ENCODE assay signal across 26 mouse cellular contexts in genomic region chr17:58873356-58873755, GRCm38 (mm10).
A peak's percentile ranks its signal among the peaks of the same experiment; 100 is the strongest.
DNase-seq lines count a peak whose midpoint lies in the region; ATAC-seq and TF ChIP-seq lines count a peak whose summit lies in the region.
"Had no signal": no experiment of that assay in that cellular context is flagged by ENCODE, and none has a peak within 500 bp of the region (broad histone marks: within the 10 kb centered on the region; RNA-seq: fewer than 3 reads in every experiment).

No protein-coding gene starts in this region.

- peak; percentile 52 for DNase-seq in 416B (ENCODE audit: low read depth)
- peak; percentile 75 for DNase-seq in MEL (ENCODE audit: low read depth, low spot score)
- no peak for DNase-seq in ovary, postnatal 36 days (ENCODE audit: low spot score)
- DNase-seq in left cerebral cortex, postnatal 4 days = no peak
- DNase-seq: adrenal gland, adult 2 months; adrenal gland, postnatal 10 days; adrenal gland, postnatal 25 days; cerebellum, adult 11 months; cerebellum, adult 18-20 months; cerebellum, adult 8-10 months; cerebellum, adult 9-11 months; cerebellum, postnatal 14 days; cerebellum, postnatal 36 days; forebrain, postnatal 0 days had no signal

- H3K27ac ChIP-seq in MEL (ENCODE audit: control insufficient read depth, low read depth, low read length) = no peak overlapping the region
- H3K27ac ChIP-seq: embryonic facial prominence, embryonic 10.5 days; embryonic facial prominence, embryonic 12.5 days; forebrain, embryonic 13.5 days; forebrain, embryonic 15.5 days had no signal

- TF ChIP-seq POLR2A in MEL (IDR thresholded peaks at IDR 0.05; ENCODE audit: control insufficient read depth in 1 of 2, insufficient read depth in 1 of 2, low read depth in 1 of 2, low read length in 2 of 2, poor library complexity in 1 of 2) = no peak

- no peaks in the 10 kb centered on the region for H3K4me1 ChIP-seq in MEL (ENCODE audit: control insufficient read depth in 1 of 2, insufficient read depth in 2 of 2, low read length in 2 of 2)
- H3K4me1 ChIP-seq: embryonic facial prominence, embryonic 10.5 days; embryonic facial prominence, embryonic 12.5 days; forebrain, embryonic 13.5 days; forebrain, embryonic 15.5 days had no signal

- no peak for TF ChIP-seq CTCF in MEL (IDR thresholded peaks at IDR 0.05 in 2 of 3, conservative IDR thresholded peaks at IDR 0.05 in 1 of 3; ENCODE audit: control insufficient read depth in 1 of 3, insufficient read depth in 1 of 3, low read depth in 2 of 3, low read length in 3 of 3, poor library complexity in 1 of 3, severe bottlenecking in 1 of 3)

- TF ChIP-seq RAD21 in MEL (IDR thresholded peaks at IDR 0.05; ENCODE audit: low read depth, low read length) = no peak

- H3K4me3 ChIP-seq in MEL (ENCODE audit: control insufficient read depth in 1 of 2, insufficient read depth in 1 of 2, low read depth in 2 of 2, low read length in 2 of 2) = no peak overlapping the region
- H3K4me3 ChIP-seq: embryonic facial prominence, embryonic 10.5 days; embryonic facial prominence, embryonic 12.5 days; forebrain, embryonic 13.5 days; forebrain, embryonic 15.5 days had no signal

- H3K27me3 ChIP-seq in MEL (ENCODE audit: control insufficient read depth in 1 of 2, insufficient read depth in 2 of 2, low read length in 2 of 2) = no peaks in the 10 kb centered on the region
- H3K27me3 ChIP-seq: CH12.LX; embryonic facial prominence, embryonic 12.5 days; forebrain, embryonic 13.5 days; forebrain, embryonic 15.5 days had no signal

- H3K79me2 ChIP-seq in MEL (ENCODE audit: control insufficient read depth, insufficient read depth, low read length, poor library complexity) = no peaks in the 10 kb centered on the region

- H3K36me3 ChIP-seq in MEL (ENCODE audit: control insufficient read depth in 1 of 2, insufficient read depth in 2 of 2, low read length in 2 of 2) = no peaks in the 10 kb centered on the region
- H3K36me3 ChIP-seq: embryonic facial prominence, embryonic 10.5 days; embryonic facial prominence, embryonic 12.5 days; forebrain, embryonic 15.5 days; G1E had no signal

- peak in 1 of 2 experiments; percentile 49; a peak in 2 of 4 replicates for TF ChIP-seq EP300 in MEL (IDR thresholded peaks at IDR 0.05; ENCODE audit: low read depth in 1 of 2, low read length in 2 of 2)

- H3K9me3 ChIP-seq in MEL (replicated peaks; ENCODE audit: insufficient read depth, low read length) = no peaks in the 10 kb centered on the region
- H3K9me3 ChIP-seq: embryonic facial prominence, embryonic 10.5 days; embryonic facial prominence, embryonic 12.5 days; forebrain, embryonic 13.5 days; forebrain, embryonic 15.5 days; G1E had no signal

- intact Hi-C loops in left cerebral cortex, postnatal 4 days (cut with DNase I) = no loop called here

- H3K9ac ChIP-seq in MEL (ENCODE audit: control insufficient read depth, low read depth, low read length, poor library complexity, severe bottlenecking) = no peak overlapping the region
- H3K9ac ChIP-seq: embryonic facial prominence, embryonic 12.5 days; forebrain, embryonic 13.5 days; forebrain, embryonic 15.5 days; forebrain, postnatal 0 days had no signal

- peak; percentile 96 for ATAC-seq in common myeloid progenitor, adult 5-6 weeks (replicated peaks; ENCODE audit: low read depth, poor library complexity, severe bottlenecking)
- ATAC-seq in megakaryocyte progenitor cell, adult 5-6 weeks (replicated peaks; ENCODE audit: poor library complexity) = peak; percentile 71
- ATAC-seq in frontal cortex, adult (ENCODE audit: low TSS enrichment) = no peak
- ATAC-seq: activated CD4-positive, CD25-positive, alpha-beta regulatory T cell, adult 4 months; CD4-positive, CD25-positive, alpha-beta regulatory T cell, adult 4 months; forebrain, embryonic 13.5 days; forebrain, embryonic 15.5 days; forebrain, postnatal 0 days; Patski had no signal

TF ChIP-seq in MEL, 35 proteins besides CTCF, POLR2A, EP300 and RAD21:
- TF ChIP-seq TBP (IDR thresholded peaks at IDR 0.05; ENCODE audit: low read depth, low read length) = no peak
- no peak for TF ChIP-seq USF1 (IDR thresholded peaks at IDR 0.05; ENCODE audit: low read depth, low read length)
- no peak for TF ChIP-seq TAL1 (IDR thresholded peaks at IDR 0.05; ENCODE audit: low read length)
- no peak for TF ChIP-seq TCF12 (IDR thresholded peaks at IDR 0.05; ENCODE audit: low read depth, low read length)
- no peak for TF ChIP-seq GATA1 (IDR thresholded peaks at IDR 0.05; ENCODE audit: low read depth, low read length)
- TF ChIP-seq KAT2A (conservative IDR thresholded peaks at IDR 0.05; ENCODE audit: low read depth, low read length) = no peak
- TF ChIP-seq MEF2A (IDR thresholded peaks at IDR 0.05; ENCODE audit: extremely low read depth, insufficient replicate concordance, low read depth, low read length, poor library complexity, severe bottlenecking) = no peak
- TF ChIP-seq POLR2AphosphoS5 (IDR thresholded peaks at IDR 0.05; ENCODE audit: borderline replicate concordance, low read depth, low read length) = no peak

Comparison
In these comparisons a context has a peak if more than half of its experiments do, and no peak if none do; other contexts are left out.
1. DNase-seq: peak in 416B (single experiment) and MEL (single experiment); none in ovary, postnatal 36 days (single experiment) and left cerebral cortex, postnatal 4 days (single experiment).